Mouse (Mus musculus) MEL (cell line): ENCODE data around the gene Camk1d. TPM values are rescaled to one million over a fixed set of nuclear protein-coding genes. Genes with fewer than 3 reads are reported as not detected.

Experiments
- DNase-seq: peaks from one replicate; pipeline ENCODE4 v3.0.0; 2011; ENCODE audit warnings: low read depth, low spot score
- H3K27ac ChIP-seq: 2 replicates; pipeline ENCODE4 v1.5.1; 2012; ENCODE audit warnings: low read depth, mild to moderate bottlenecking, control low read depth, low read length, moderate library complexity; ENCODE audit not compliant: control insufficient read depth
- H3K27me3 ChIP-seq, 2 experiments: fragments of 150-350 bp in 1 of 2; sonication (generic) in 1 of 2; 2 replicates each; pipeline ENCODE4 v1.6.1; 2012; ENCODE audit warnings: low read length in 2 of 2, mild to moderate bottlenecking in 2 of 2, improper control_type of control experiment in 1 of 2, moderate library complexity in 1 of 2; ENCODE audit not compliant: insufficient read depth in 2 of 2, control insufficient read depth in 1 of 2
- H3K36me3 ChIP-seq, 2 experiments: 2 replicates each; pipeline ENCODE4 v1.6.1; 2012 to 2014; ENCODE audit warnings: low read length in 2 of 2, improper control_type of control experiment in 1 of 2, inconsistent platforms in 1 of 2, mild to moderate bottlenecking in 1 of 2; ENCODE audit not compliant: insufficient read depth in 2 of 2, control insufficient read depth in 1 of 2
- H3K4me1 ChIP-seq, 2 experiments: fragments of 150-350 bp in 1 of 2; sonication (generic) in 1 of 2; 2 replicates each; pipeline ENCODE4 v1.6.1; 2012; ENCODE audit warnings: low read length in 2 of 2, improper control_type of control experiment in 1 of 2, mild to moderate bottlenecking in 1 of 2; ENCODE audit not compliant: insufficient read depth in 2 of 2, control insufficient read depth in 1 of 2
- H3K4me3 ChIP-seq, 2 experiments: fragments of 150-350 bp in 1 of 2; sonication (generic) in 1 of 2; 2 replicates each; pipeline ENCODE4 v1.5.1; 2012; ENCODE audit warnings: low read depth in 2 of 2, low read length in 2 of 2, mild to moderate bottlenecking in 2 of 2, moderate library complexity in 2 of 2, control low read depth in 1 of 2, improper control_type of control experiment in 1 of 2; ENCODE audit not compliant: control insufficient read depth in 1 of 2, insufficient read depth in 1 of 2
- H3K79me2 ChIP-seq: 2 replicates; pipeline ENCODE4 v1.6.1; 2012; ENCODE audit warnings: mild to moderate bottlenecking, low read length, moderate library complexity; ENCODE audit not compliant: control insufficient read depth, poor library complexity, insufficient read depth
- H3K9ac ChIP-seq: 2 replicates; pipeline ENCODE4 v1.6.1; 2012; ENCODE audit warnings: low read depth, mild to moderate bottlenecking, control low read depth, low read length, moderate library complexity; ENCODE audit not compliant: control insufficient read depth, poor library complexity, severe bottlenecking
- H3K9me3 ChIP-seq: fragments of 150-350 bp; sonication (generic); replicated peaks from 2 replicates; pipeline ENCODE4 v1.6.1; 2012; ENCODE audit warnings: mild to moderate bottlenecking, low read length, improper control_type of control experiment, moderate library complexity; ENCODE audit not compliant: insufficient read depth
- CHD1 ChIP-seq: IDR thresholded peaks from 2 replicates; pipeline ENCODE4 v1.6.1; 2012; ENCODE audit warnings: low read depth, mild to moderate bottlenecking, inconsistent platforms, low read length, improper control_type of control experiment
- E2F4 ChIP-seq: IDR thresholded peaks from 2 replicates; pipeline ENCODE4 v1.6.1; 2011; ENCODE audit warnings: low read depth, low read length, improper control_type of control experiment, borderline replicate concordance
- ELF1 ChIP-seq: IDR thresholded peaks from 2 replicates; pipeline ENCODE4 v1.6.1; 2014; ENCODE audit warnings: low read depth, mild to moderate bottlenecking, inconsistent platforms, low read length, improper control_type of control experiment, moderate library complexity
- GATA1 ChIP-seq: IDR thresholded peaks from 2 replicates; pipeline ENCODE4 v1.6.1; 2011; ENCODE audit warnings: low read depth, low read length, improper control_type of control experiment
- MAFK ChIP-seq: IDR thresholded peaks from 2 replicates; pipeline ENCODE4 v1.6.1; 2011; ENCODE audit warnings: low read depth, mild to moderate bottlenecking, low read length, improper control_type of control experiment, borderline replicate concordance
- MAX ChIP-seq: IDR thresholded peaks from 2 replicates; pipeline ENCODE4 v1.6.1; 2011; ENCODE audit warnings: low read length, improper control_type of control experiment
- MAZ ChIP-seq: IDR thresholded peaks from 2 replicates; pipeline ENCODE4 v1.6.1; 2012; ENCODE audit warnings: low read depth, mild to moderate bottlenecking, inconsistent platforms, low read length, improper control_type of control experiment
- MEF2A ChIP-seq: IDR thresholded peaks from 2 replicates; pipeline ENCODE4 v1.6.1; 2014; ENCODE audit warnings: low read depth, mild to moderate bottlenecking, inconsistent platforms, low read length, improper control_type of control experiment; ENCODE audit not compliant: poor library complexity, insufficient replicate concordance, severe bottlenecking; ENCODE audit errors: extremely low read depth
- POLR2AphosphoS2 ChIP-seq: IDR thresholded peaks from 2 replicates; pipeline ENCODE4 v1.6.1; 2011; ENCODE audit warnings: low read length, improper control_type of control experiment
- POLR2AphosphoS5 ChIP-seq: IDR thresholded peaks from 2 replicates; pipeline ENCODE4 v1.6.1; 2012; ENCODE audit warnings: low read depth, borderline replicate concordance, mild to moderate bottlenecking, inconsistent platforms, low read length, moderate library complexity, mixed read lengths
- RCOR1 ChIP-seq: IDR thresholded peaks from 2 replicates; pipeline ENCODE4 v1.6.1; 2012; ENCODE audit warnings: low read depth, mild to moderate bottlenecking, inconsistent platforms, low read length, improper control_type of control experiment
- SMC3 ChIP-seq: IDR thresholded peaks from 2 replicates; pipeline ENCODE4 v1.6.1; 2011; ENCODE audit warnings: low read depth, low read length, improper control_type of control experiment
- TBP ChIP-seq: IDR thresholded peaks from 2 replicates; pipeline ENCODE4 v1.8.0; 2011; ENCODE audit warnings: low read depth, low read length, improper control_type of control experiment
- UBTF ChIP-seq: IDR thresholded peaks from 2 replicates; pipeline ENCODE4 v1.6.1; 2012; ENCODE audit warnings: low read depth, mild to moderate bottlenecking, inconsistent platforms, low read length, improper control_type of control experiment, moderate library complexity, borderline replicate concordance; ENCODE audit not compliant: insufficient read depth
- USF1 ChIP-seq: IDR thresholded peaks from 2 replicates; pipeline ENCODE4 v1.6.1; 2014; ENCODE audit warnings: low read depth, mild to moderate bottlenecking, inconsistent platforms, low read length, improper control_type of control experiment, moderate library complexity
- USF2 ChIP-seq, 2 experiments: IDR thresholded peaks; 2 replicates each; pipeline ENCODE4 v1.6.1; 2011 to 2012; ENCODE audit warnings: improper control_type of control experiment in 2 of 2, low read length in 2 of 2, borderline replicate concordance in 1 of 2, inconsistent platforms in 1 of 2, low read depth in 1 of 2, mild to moderate bottlenecking in 1 of 2; ENCODE audit not compliant: insufficient read depth in 1 of 2
- ZC3H11A ChIP-seq: IDR thresholded peaks from 2 replicates; pipeline ENCODE4 v1.6.1; 2012; ENCODE audit warnings: low read depth, mild to moderate bottlenecking, inconsistent platforms, low read length, improper control_type of control experiment
- ZKSCAN1 ChIP-seq: IDR thresholded peaks from 2 replicates; pipeline ENCODE4 v1.6.1; 2012; ENCODE audit warnings: low read depth, mild to moderate bottlenecking, inconsistent platforms, low read length, improper control_type of control experiment, moderate library complexity
- ZMIZ1 ChIP-seq: IDR thresholded peaks from 2 replicates; pipeline ENCODE4 v1.6.1; 2012; ENCODE audit warnings: low read depth, mild to moderate bottlenecking, inconsistent platforms, low read length, improper control_type of control experiment, moderate library complexity
- ZNF384 ChIP-seq: IDR thresholded peaks from 2 replicates; pipeline ENCODE4 v1.6.1; 2012; ENCODE audit warnings: low read depth, mild to moderate bottlenecking, inconsistent platforms, low read length, improper control_type of control experiment
- polyA plus RNA-seq, 2 experiments: library from polyadenylated mRNA; stranded (reverse) in 1 of 2; unstranded in 1 of 2; fragments of >175 nt in 1 of 2; fragments of >200 nt in 1 of 2; gene quantifications; 2 replicates each; pipeline versions ENCODE4 v1.2.1 to v1.2.4; 2012; ENCODE audit warnings: low replicate concordance in 2 of 2, low read depth in 1 of 2; ENCODE audit not compliant: insufficient read length in 2 of 2, insufficient read depth in 1 of 2, missing spikeins in 1 of 2
- total RNA-seq: library from RNA; depleted of rRNA; stranded (reverse); fragments of 300-350 nt; gene quantifications from 2 replicates; pipeline ENCODE4 v1.2.3, GENCODE M21; 2012

The Camk1d gene
- total and polyA plus RNA-seq, 3 experiments = 2.9 to 4.4 TPM; not detected in 1

- Histone ChIP-seq H3K4me1 (peaks cover 4 to 15% of the 10 kb centered on the region in 2 experiments), H3K36me3 (peaks cover 0 to 13% of the 10 kb centered on the region in 2 experiments; a peak in 2 of 4 replicates), H3K27ac (no peak overlapping the region)
- no peak for DNase-seq
- TF ChIP-seq E2F4 (no peak), CHD1 (no peak), RCOR1 (no peak), ZC3H11A (no peak), ZKSCAN1 (no peak), USF1 (no peak), MAX (no peak), POLR2AphosphoS2 (no peak)
- TF ChIP-seq, all 39 proteins: peak for 0
- Histone ChIP-seq H3K9ac (no peak overlapping the region), H3K79me2 (no peaks in the 10 kb centered on the region), H3K4me3 (no peak overlapping the region), H3K9me3 (no peaks in the 10 kb centered on the region), H3K27me3 (no peaks in the 10 kb centered on the region)
These were observed 68.7 kb downstream of the Camk1d start for GRCm38 (mm10) chr2:5645584-5645983.

GRCm38 (mm10) chr2:5643937-5644336 lies 70.4 kb downstream of the Camk1d start:
- Histone ChIP-seq H3K9ac (no peak overlapping the region), H3K9me3 (no peaks in the 10 kb centered on the region), H3K79me2 (no peaks in the 10 kb centered on the region), H3K27ac (no peak overlapping the region), H3K4me1 (peaks cover 4 to 14% of the 10 kb centered on the region in 2 experiments), H3K36me3 (peaks cover 0 to 15% of the 10 kb centered on the region in 2 experiments; a peak in 2 of 4 replicates), H3K27me3 (no peaks in the 10 kb centered on the region), H3K4me3 (no peak overlapping the region)
- TF ChIP-seq ZMIZ1 (no peak), POLR2AphosphoS5 (no peak), MAZ (no peak), ZNF384 (no peak), MEF2A (no peak), GATA1 (no peak), E2F4 (no peak), MAX (no peak), RCOR1 (no peak), TBP (no peak), ZC3H11A (no peak), USF2 (IDR thresholded peaks at IDR 0.05; ENCODE audit: borderline replicate concordance in 1 of 2, insufficient read depth in 1 of 2, low read depth in 1 of 2, low read length in 2 of 2) (no peak), MAFK (no peak), USF1 (no peak), UBTF (no peak), ZKSCAN1 (no peak), SMC3 (no peak), ELF1 (no peak)
- DNase-seq = no peak
